Comparison of ENCODE assay signal across 8 mouse cellular contexts in genomic region chr7:70365401-70365811, GRCm38 (mm10). TPM values are rescaled to one million over a fixed set of nuclear protein-coding genes. Genes with fewer than 3 reads are reported as not detected.
DNase-seq lines count a peak whose midpoint lies in the region; ATAC-seq and TF ChIP-seq lines count a peak whose summit lies in the region.

No protein-coding gene starts in this region.

- peak overlapping the region; percentile 52 for H3K4me2 ChIP-seq in heart, embryonic 16.5 days (ENCODE audit: low read depth, low read length)
- H3K4me2 ChIP-seq in neural tube, embryonic 13.5 days = peak overlapping the region; percentile 90

- TF ChIP-seq CTCF in left cerebral cortex, adult 2 months (IDR thresholded peaks at IDR 0.05) = no peak
- no peak for TF ChIP-seq CTCF in brain, embryonic 14.5 days (IDR thresholded peaks at IDR 0.05; ENCODE audit: borderline replicate concordance, extremely low read depth, insufficient read depth, insufficient read length)

- H3K4me1 ChIP-seq in heart, embryonic 16.5 days (ENCODE audit: control insufficient read depth, insufficient read depth, low read length) = peaks cover 3% of the 10 kb centered on the region
- H3K4me1 ChIP-seq in neural tube, embryonic 13.5 days (replicated peaks) = peaks cover 43% of the 10 kb centered on the region

- no peaks in the 10 kb centered on the region for H3K9me3 ChIP-seq in heart, embryonic 16.5 days (replicated peaks; ENCODE audit: control insufficient read depth, low read length)
- H3K9me3 ChIP-seq in neural tube, embryonic 13.5 days = no peaks in the 10 kb centered on the region

- H3K27me3 ChIP-seq in heart, embryonic 16.5 days (ENCODE audit: control insufficient read depth, insufficient read depth, low read length) = peaks cover 62% of the 10 kb centered on the region
- peaks cover 49% of the 10 kb centered on the region for H3K27me3 ChIP-seq in neural tube, embryonic 13.5 days

- WGBS in heart, embryonic 16.5 days = 3% methylated on average over 17 of the region's 17 CpGs
- under 1% methylated on average over 17 of the region's 17 CpGs for WGBS in neural tube, embryonic 13.5 days

- no peaks in the 10 kb centered on the region for H3K36me3 ChIP-seq in heart, embryonic 16.5 days (ENCODE audit: control insufficient read depth, insufficient read depth)
- no peaks in the 10 kb centered on the region for H3K36me3 ChIP-seq in neural tube, embryonic 13.5 days

- DNase-seq in left cerebral cortex, adult 2 months (ENCODE audit: extremely low spot score in 1 of 2, low spot score in 2 of 2) = no peak
- DNase-seq in left cerebral cortex, postnatal 25 days (ENCODE audit: low spot score in 2 of 2) = no peak
- peak; percentile 77 for DNase-seq in brain, embryonic 14.5 days (ENCODE audit: low read depth)
- peak; percentile 69 to 79 for DNase-seq in kidney, postnatal 36 days
- no peak for DNase-seq in thymus, postnatal 10 days (ENCODE audit: low spot score in 2 of 2)

- peak overlapping the region; percentile 36 for H3K4me3 ChIP-seq in left cerebral cortex, adult 2 months
- H3K4me3 ChIP-seq in heart, embryonic 16.5 days (ENCODE audit: low read length) = peak overlapping the region; percentile 56
- H3K4me3 ChIP-seq in neural tube, embryonic 13.5 days = peak overlapping the region; percentile 52

- no peak for TF ChIP-seq POLR2A in brain, embryonic 14.5 days (IDR thresholded peaks at IDR 0.05; ENCODE audit: borderline replicate concordance, extremely low read depth, insufficient read depth, insufficient read length, poor library complexity, severe bottlenecking)

- H3K27ac ChIP-seq in left cerebral cortex, adult 2 months = peak overlapping the region; percentile 33
- H3K27ac ChIP-seq in heart, embryonic 16.5 days (ENCODE audit: low read length) = peak overlapping the region; percentile 79
- H3K27ac ChIP-seq in neural tube, embryonic 13.5 days (replicated peaks) = peak overlapping the region; percentile 89

- H3K9ac ChIP-seq in heart, embryonic 16.5 days (ENCODE audit: low read length) = peak overlapping the region; percentile 74
- H3K9ac ChIP-seq in neural tube, embryonic 13.5 days = peak overlapping the region; percentile 76

- ATAC-seq in heart, embryonic 16.5 days (replicated peaks; ENCODE audit: extremely low read depth, insufficient read depth, low FRiP score) = no peak
- no peak for ATAC-seq in neural tube, embryonic 13.5 days (ENCODE audit: low read depth)
- no peak for ATAC-seq in activated CD4-positive, CD25-positive, alpha-beta regulatory T cell, adult 4 months

- intact Hi-C loops in left cerebral cortex, adult 2 months (cut with DNase I) = loop anchor here (5.0 to 10.0 kb wide), 4 partner anchors 83 to 1779 kb away; no protein-coding TSS in a partner anchor
- intact Hi-C loops in left cerebral cortex, postnatal 25 days (cut with DNase I) = loop anchor here (10.0 kb wide), 2 partner anchors 1391 to 1779 kb away; no protein-coding TSS in a partner anchor

RNA-seq across cellular contexts. Expression of gene Nr2f2, which starts 1.1 kb away (rescaled TPM):
- 10 to 100 TPM; 38.9 to 45.2 TPM for total RNA-seq in left cerebral cortex, adult 2 months (2021)
- 10 to 100 TPM; 34.2 to 38.4 TPM for total RNA-seq in left cerebral cortex, postnatal 25 days (2021)
- polyA plus RNA-seq in brain, embryonic 14.5 days (2012; rRNA removed) = 244 and 291 TPM in 2 replicates
- 15.4 and 20.0 TPM in 2 replicates for polyA plus RNA-seq in heart, embryonic 16.5 days (2015; fragmentation: Nextera tagmentation; extraction: Ambion mirVana)
- 85.5 and 87.8 TPM in 2 replicates for polyA plus RNA-seq in neural tube, embryonic 13.5 days (2015; fragmentation: Nextera tagmentation; extraction: Ambion mirVana)
- polyA plus RNA-seq in activated CD4-positive, CD25-positive, alpha-beta regulatory T cell, adult 4 months (2017; shearing (Covaris generic)) = not detected

Comparison
In these comparisons a context has a peak if more than half of its experiments do, and no peak if none do; other contexts are left out.
1. DNase-seq: peak in brain, embryonic 14.5 days (single experiment) and kidney, postnatal 36 days (2 of 2); none in left cerebral cortex, adult 2 months (0 of 2), left cerebral cortex, postnatal 25 days (0 of 2) and thymus, postnatal 10 days (0 of 2).
2. H3K27ac ChIP-seq: peak in every context shown above with its lines; median percentile 89 in neural tube, embryonic 13.5 days; 79 in heart, embryonic 16.5 days; 33 in left cerebral cortex, adult 2 months.
3. RNA of gene Nr2f2, which starts 1.1 kb away (polyA plus RNA-seq): 244 to 291 TPM in brain, embryonic 14.5 days, 85.5 to 87.8 TPM in neural tube, embryonic 13.5 days and 15.4 to 20.0 TPM in heart, embryonic 16.5 days; not detected in activated CD4-positive, CD25-positive, alpha-beta regulatory T cell, adult 4 months; every median in the first group is over 10 times any median in the second.
4. Peak in every context shown above with its lines, with median percentiles within 50 percentile points of each other: H3K4me3 ChIP-seq.